Mouse (Mus musculus): ENCODE results near the gene Scaf8.
"Not testable (repeated sequence)": the region's sequence is repeated elsewhere in the genome, so short reads cannot be mapped to it uniquely, and the experiment has no call there.

Gene Scaf8

GRCm38 (mm10) chr17:3114720-3115379, at the start of gene Scaf8:
TSS of gene Scaf8 (plus strand) at chr17:3114972.
- peak; percentile 95 for DNase-seq (ENCODE audit: low read depth)

DNA sequence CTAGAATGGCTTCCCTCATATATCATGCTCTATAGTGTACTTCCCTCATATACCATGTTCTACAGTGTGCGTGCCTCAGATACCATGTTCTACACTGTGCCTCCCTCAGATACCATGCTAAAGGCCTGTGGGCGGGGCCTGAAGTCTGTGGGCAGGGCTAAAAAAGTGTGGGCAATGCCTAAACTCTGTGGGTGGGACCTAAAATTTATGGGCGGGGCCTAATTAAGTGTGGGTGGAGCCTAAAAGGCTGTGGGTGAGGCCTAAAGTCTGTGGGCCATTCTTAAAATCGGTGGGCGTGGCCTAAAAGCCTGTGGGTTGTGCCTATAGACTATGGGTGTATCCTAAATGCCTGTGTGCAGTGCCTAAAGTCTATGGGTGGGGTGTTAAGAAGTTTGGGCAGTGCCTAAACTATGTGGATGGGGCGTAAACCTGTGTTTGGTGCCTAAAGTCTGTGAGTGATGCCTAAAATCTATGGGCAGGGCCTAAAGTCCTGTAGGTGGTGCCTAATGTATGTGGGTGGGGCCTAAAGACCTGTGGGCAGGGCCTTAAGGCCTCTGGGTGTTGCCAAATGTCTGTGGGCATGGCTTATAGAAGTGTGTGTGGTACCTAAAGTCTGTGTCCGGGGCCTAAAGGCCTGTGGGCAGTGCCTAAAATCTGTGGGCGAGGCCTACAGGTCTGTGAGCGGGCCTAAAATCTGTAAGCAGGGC, 39.5 kb upstream of the Scaf8 start:
- DNase-seq (ENCODE audit: low read depth): no peak

- DNase-seq (ENCODE audit: low read depth): no peak
Observed at GRCm38 (mm10) chr17:3075873-3076245, 38.9 kb upstream of the Scaf8 start.

- not testable (repeated sequence) for DNase-seq (ENCODE audit: low read depth)
Observed at GRCm38 (mm10) chr17:3077936-3078335, 36.8 kb upstream of the Scaf8 start.

GRCm38 (mm10) chr17:3080587-3081349, 34.0 kb upstream of the Scaf8 start:
- not testable (repeated sequence) for DNase-seq (ENCODE audit: low read depth)

DNA sequence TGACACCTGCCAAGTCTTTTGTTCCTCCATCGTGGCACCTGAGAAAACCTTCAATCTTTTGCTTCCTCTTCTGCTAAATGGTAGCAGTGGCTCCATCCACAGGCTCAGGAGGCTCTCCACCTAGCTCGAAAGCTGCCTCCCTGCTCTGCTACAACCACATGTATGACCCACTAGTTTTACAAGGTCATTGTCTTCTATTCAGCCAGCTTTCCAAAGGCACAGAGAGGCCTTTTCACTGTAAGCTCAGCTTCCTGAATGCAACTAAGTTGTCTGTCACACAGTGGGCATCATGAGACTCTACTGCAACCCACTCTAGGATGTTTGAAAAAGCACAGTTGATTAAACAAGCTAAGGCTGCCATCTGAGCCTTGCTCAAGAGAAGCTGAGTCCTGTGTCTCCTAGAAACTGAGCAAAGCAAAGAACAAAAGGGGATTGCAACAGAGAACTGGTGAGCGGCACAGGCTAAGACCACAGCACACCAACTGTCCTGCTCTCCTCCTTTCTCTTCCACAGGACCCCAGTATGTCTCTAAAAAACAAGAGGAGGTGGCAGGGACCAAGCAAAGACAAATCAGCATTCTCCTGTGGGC, 33.2 kb upstream of the Scaf8 start:
- not testable (repeated sequence) for DNase-seq (ENCODE audit: low read depth)

DNA sequence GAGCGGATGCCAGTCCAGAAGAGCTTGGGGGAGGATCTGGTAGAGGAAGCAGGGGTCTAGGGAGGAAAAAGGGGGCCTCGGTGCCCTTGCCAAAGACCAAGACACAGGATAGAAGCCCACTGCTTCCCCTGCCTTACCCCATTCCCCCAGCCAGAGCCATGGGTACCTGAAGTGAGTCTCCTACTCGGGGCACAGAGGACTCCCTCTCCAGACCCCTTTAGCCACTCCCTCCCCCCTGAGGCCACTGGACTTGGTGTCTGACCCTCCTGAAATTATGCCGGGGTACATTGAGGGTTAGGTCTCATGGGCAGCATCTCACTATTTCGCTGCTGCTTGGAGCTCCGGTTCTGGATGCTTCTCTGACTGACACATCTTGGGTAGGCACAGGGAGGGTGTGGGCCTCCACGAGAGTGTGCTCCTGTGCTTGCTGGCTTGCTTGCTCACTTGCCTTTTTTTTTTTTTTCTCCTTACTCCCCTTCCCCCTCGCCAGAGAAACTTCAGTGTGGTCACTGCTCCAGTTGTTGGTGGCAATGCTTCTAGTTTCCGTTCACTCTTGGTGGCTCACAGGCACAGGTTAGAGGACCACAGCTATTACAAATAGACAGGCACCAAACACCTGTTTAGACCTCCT, 32.5 kb upstream of the Scaf8 start:
- DNase-seq (ENCODE audit: low read depth): peak; percentile 59

- peak; percentile 81 for DNase-seq (ENCODE audit: low read depth)
Observed at GRCm38 (mm10) chr17:3082756-3083749, 31.7 kb upstream of the Scaf8 start.

DNA sequence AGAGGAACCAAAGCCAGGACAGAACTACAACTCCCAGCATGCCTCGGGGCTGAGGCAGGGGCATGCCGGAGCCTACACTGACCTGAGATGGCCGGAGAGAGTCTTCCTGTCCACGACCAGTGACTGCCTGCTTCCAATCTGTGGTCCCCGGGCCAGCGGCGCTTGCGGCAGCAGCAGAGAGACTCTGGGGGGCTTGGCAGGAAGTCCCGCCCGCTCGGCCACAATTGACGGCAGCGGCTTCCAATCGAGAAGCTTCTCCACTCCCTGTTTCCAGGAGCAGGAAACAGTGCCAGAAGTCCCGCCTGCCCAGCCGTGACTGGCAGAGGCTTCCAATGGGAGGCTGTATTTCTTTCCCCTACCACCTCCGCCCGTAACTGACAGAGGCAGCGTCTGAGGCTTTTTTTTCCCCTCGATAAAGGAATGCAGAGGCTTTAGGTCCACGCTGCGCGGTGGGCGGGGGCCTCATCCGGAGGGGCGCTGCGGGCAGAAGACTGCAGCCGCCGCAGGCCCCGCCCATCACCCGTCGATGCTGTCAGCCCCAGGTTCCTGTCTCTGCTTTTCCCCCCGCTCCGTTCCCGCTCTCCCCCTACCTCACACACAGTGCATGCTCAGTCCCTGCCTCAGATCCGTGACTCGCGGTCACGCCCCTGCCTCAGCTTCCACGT, 30.8 kb upstream of the Scaf8 start:
- peak; percentile 98 for DNase-seq (ENCODE audit: low read depth)

DNA sequence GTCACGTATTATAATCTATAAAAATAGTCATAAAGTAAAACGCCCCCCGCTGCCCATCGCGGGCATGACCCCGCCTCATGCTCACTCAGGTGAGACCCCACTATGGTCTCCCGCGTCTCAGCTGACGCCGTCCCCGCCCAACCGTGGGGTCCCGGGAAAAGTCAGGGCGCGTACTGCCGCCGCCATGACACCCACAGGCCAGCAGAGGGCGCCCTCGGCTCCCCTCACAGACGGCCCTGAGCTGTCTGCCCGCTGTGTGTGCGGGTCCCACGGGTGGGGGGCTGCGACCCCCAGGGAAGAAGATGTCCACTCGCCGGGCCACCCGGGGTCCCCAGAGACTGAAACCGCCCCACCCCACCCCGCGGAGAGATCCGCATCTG, 30.2 kb upstream of the Scaf8 start:
- peak; percentile 69 for DNase-seq (ENCODE audit: low read depth)

DNA sequence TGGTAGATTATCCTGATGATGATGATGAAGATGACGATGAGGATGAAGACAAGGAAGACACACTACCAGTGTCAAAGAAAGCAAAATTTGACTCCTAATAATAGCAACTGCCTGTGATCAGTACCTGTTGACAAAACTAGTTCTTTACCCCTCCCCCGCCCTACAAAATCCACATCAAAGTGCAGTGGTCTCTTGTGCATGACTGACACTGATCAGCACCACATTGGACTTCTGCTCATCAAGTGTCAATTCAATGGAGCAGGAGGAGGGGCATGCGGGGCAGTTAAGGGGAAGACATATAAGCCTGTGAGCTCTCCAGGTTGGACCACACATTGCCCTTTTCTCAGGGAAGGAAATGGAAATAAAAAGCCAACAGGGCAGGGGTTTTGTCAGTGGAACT, 29.6 kb upstream of the Scaf8 start:
- DNase-seq (ENCODE audit: low read depth): no peak

GRCm38 (mm10) chr17:3092682-3093081, 22.1 kb upstream of the Scaf8 start:
- DNase-seq (ENCODE audit: low read depth): peak; percentile 62

GRCm38 (mm10) chr17:3099273-3099672, 15.5 kb upstream of the Scaf8 start:
- DNase-seq (ENCODE audit: low read depth): peak; percentile 39

- peak; percentile 61 for DNase-seq (ENCODE audit: low read depth)
Observed at GRCm38 (mm10) chr17:3102336-3103165, 12.2 kb upstream of the Scaf8 start.

DNA sequence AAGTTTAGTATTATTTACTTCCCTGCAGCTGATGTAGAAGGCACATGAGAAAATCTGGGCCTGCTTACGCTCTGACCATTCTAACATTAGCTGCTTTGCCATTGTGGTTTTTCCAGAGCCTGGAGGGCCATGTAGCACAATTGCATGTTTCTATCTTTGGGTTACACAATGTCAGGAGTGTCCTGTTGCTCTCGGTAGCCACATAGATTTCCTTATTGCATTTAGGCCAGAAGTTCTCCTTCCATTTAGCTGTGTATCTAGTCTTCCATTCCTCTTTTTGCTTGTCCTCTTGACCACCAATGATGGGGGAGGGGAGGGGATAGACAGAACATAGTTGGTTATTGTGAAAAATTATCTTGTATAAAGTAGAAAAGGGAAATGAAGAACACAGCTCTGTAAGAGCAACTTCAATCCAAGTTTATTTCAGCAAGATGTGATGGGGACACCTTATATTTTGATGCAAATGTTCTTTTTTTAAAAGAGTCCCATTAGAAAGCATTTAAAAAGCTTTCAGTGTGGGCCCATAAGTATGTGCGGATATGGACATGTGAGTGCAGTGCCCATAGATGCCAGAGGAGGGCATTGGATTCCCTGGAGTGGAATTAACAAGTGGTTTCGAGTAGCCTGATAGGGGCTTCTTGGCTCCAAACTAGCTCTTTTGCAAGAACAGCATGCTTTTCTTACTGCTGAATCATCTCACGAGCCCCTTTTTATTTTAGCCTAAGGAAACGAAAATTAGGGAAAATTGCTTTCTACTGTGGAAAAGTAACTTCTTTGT, 10.4 kb upstream of the Scaf8 start:
- peak; percentile 50 for DNase-seq (ENCODE audit: low read depth)

- DNase-seq (ENCODE audit: low read depth): no peak
Observed at GRCm38 (mm10) chr17:3105022-3105421, 9.8 kb upstream of the Scaf8 start.

- DNase-seq (ENCODE audit: low read depth): peak; percentile 55
Observed at GRCm38 (mm10) chr17:3113737-3114357, 925 bp upstream of the Scaf8 start.

GRCm38 (mm10) chr17:3114358-3114719, 433 bp upstream of the Scaf8 start:
- DNase-seq (ENCODE audit: low read depth): peak; percentile 84

All from 416B (cell line).